Comparison of ENCODE assay signal across 18 mouse cellular contexts in the genomic region with DNA sequence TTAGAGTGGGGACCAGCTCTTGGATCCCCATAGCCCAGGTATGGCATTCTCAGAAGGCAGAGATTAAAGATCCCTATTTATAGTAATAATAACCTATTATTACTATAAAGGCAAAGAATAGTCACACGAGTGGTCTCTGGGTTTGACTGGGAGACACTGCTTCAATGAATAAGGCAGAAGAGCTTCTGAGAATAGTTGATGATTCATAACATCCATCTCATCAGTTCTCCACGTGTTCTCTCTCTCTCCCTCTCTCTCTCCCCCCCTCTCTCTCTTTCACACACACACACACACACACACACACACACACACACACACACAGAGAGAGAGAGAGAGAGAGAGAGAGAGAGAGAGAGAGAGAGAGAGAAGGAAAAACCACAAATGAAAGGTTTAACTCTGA. TPM values are rescaled to one million over a fixed set of nuclear protein-coding genes. Genes with fewer than 3 reads are reported as not detected.
DNase-seq lines count a peak whose midpoint lies in the region; ATAC-seq and TF ChIP-seq lines count a peak whose summit lies in the region.
"Had no signal": no experiment of that assay in that cellular context is flagged by ENCODE, and none has a peak within 500 bp of the region (broad histone marks: within the 10 kb centered on the region; RNA-seq: fewer than 3 reads in every experiment).

No protein-coding gene starts in this region.

- in situ Hi-C loops in CH12.LX (cut with MboI; ENCODE audit: low pct_ligation_motif_present, low pct_unique_long_range_greater_than_20kb, low sequenced_read_pairs), result no loop called here

- H3K9me3 ChIP-seq in CH12.LX (replicated peaks; ENCODE audit: low read length), result peaks cover 2% of the 10 kb centered on the region
- H3K9me3 ChIP-seq in heart, embryonic 10.5 days, result no peaks in the 10 kb centered on the region
- H3K9me3 ChIP-seq in hindbrain, embryonic 12.5 days (replicated peaks), result no peaks in the 10 kb centered on the region

- H3K4me2 ChIP-seq in CH12.LX (ENCODE audit: insufficient read depth, low read depth, poor library complexity, severe bottlenecking), result no peak overlapping the region
- no peak overlapping the region for H3K4me2 ChIP-seq in hindbrain, embryonic 12.5 days (replicated peaks)

- dilution Hi-C loops in CH12.LX (cut with MboI; ENCODE audit: extremely low pct_ligation_motif_present, extremely low pct_unique_long_range_greater_than_20kb, low sequenced_read_pairs), result no loop called here

- H3K27ac ChIP-seq in CH12.LX (ENCODE audit: insufficient read depth, low read depth), result no peak overlapping the region
- H3K27ac ChIP-seq in olfactory bulb, adult 2 months (ENCODE audit: insufficient read depth, low read depth, low read length), result 0 out of 2 replicates have a peak overlapping the region, but pooled peaks have one; percentile 56
- H3K27ac ChIP-seq in heart, embryonic 10.5 days, result no peak overlapping the region
- H3K27ac ChIP-seq in hindbrain, embryonic 12.5 days, result no peak overlapping the region

- TF ChIP-seq CTCF in CH12.LX (conservative IDR thresholded peaks at IDR 0.05 in 1 of 2, IDR thresholded peaks at IDR 0.05 in 1 of 2; ENCODE audit: low read depth in 2 of 2, low read length in 2 of 2), result no peak
- TF ChIP-seq CTCF in olfactory bulb, adult 2 months (IDR thresholded peaks at IDR 0.05; ENCODE audit: insufficient read depth, low read depth, low read length), result no peak

- H3K9ac ChIP-seq in CH12.LX (ENCODE audit: insufficient read depth, low read depth), result no peak overlapping the region
- H3K9ac ChIP-seq in hindbrain, embryonic 12.5 days, result no peak overlapping the region

- no peaks in the 10 kb centered on the region for H3K36me3 ChIP-seq in CH12.LX (replicated peaks in 1 of 2; ENCODE audit: control insufficient read depth in 1 of 2, insufficient read depth in 1 of 2, low read length in 1 of 2)
- no peaks in the 10 kb centered on the region for H3K36me3 ChIP-seq in heart, embryonic 10.5 days
- no peaks in the 10 kb centered on the region for H3K36me3 ChIP-seq in hindbrain, embryonic 12.5 days
- H3K36me3 ChIP-seq: G1E had no signal

- peaks cover 0 to 8% of the 10 kb centered on the region in 2 experiments; a peak in 1 of 4 replicates for H3K4me1 ChIP-seq in CH12.LX (ENCODE audit: control insufficient read depth in 1 of 2, insufficient read depth in 2 of 2)
- peaks cover 39% of the 10 kb centered on the region for H3K4me1 ChIP-seq in olfactory bulb, adult 2 months (ENCODE audit: control insufficient read depth, insufficient read depth, low read length)
- peaks cover 8% of the 10 kb centered on the region for H3K4me1 ChIP-seq in heart, embryonic 10.5 days
- no peaks in the 10 kb centered on the region for H3K4me1 ChIP-seq in hindbrain, embryonic 12.5 days

- TF ChIP-seq EP300 in CH12.LX (IDR thresholded peaks at IDR 0.05; ENCODE audit: low read length), result 0 out of 2 replicates have a peak, but pooled peaks have one; percentile 10

- no peaks in the 10 kb centered on the region for H3K79me2 ChIP-seq in CH12.LX (replicated peaks; ENCODE audit: control insufficient read depth, extremely low read depth, insufficient read depth, poor library complexity, severe bottlenecking)

- H3K27me3 ChIP-seq in CH12.LX (replicated peaks), result peaks cover 3% of the 10 kb centered on the region
- H3K27me3 ChIP-seq in heart, embryonic 10.5 days (ENCODE audit: insufficient read depth, poor library complexity, severe bottlenecking), result peaks cover 9% of the 10 kb centered on the region
- H3K27me3 ChIP-seq in hindbrain, embryonic 12.5 days, result no peaks in the 10 kb centered on the region

- no peak for TF ChIP-seq POLR2A in CH12.LX (IDR thresholded peaks at IDR 0.05; ENCODE audit: low read depth, low read length)
- no peak for TF ChIP-seq POLR2A in olfactory bulb, adult 2 months (IDR thresholded peaks at IDR 0.05; ENCODE audit: insufficient read depth, low read depth, low read length)

- no peak overlapping the region for H3K4me3 ChIP-seq in CH12.LX (replicated peaks in 1 of 3; ENCODE audit: low read depth in 2 of 3, low read length in 2 of 3, poor library complexity in 1 of 3)
- no peak overlapping the region for H3K4me3 ChIP-seq in olfactory bulb, adult 2 months (ENCODE audit: insufficient read depth, low read depth, low read length)
- H3K4me3 ChIP-seq in heart, embryonic 10.5 days, result no peak overlapping the region
- no peak overlapping the region for H3K4me3 ChIP-seq in hindbrain, embryonic 12.5 days

- no peak for ATAC-seq in hindbrain, embryonic 12.5 days (ENCODE audit: low FRiP score)
- ATAC-seq: activated CD4-positive, CD25-positive, alpha-beta regulatory T cell, adult 4 months; CD4-positive, CD25-positive, alpha-beta regulatory T cell, adult 4 months; Patski had no signal

- no peak for DNase-seq in CH12.LX (ENCODE audit: extremely low read depth)
- no peak for DNase-seq in heart, embryonic 10.5 days (ENCODE audit: low spot score)
- DNase-seq: adrenal gland, adult 2 months; adrenal gland, adult 8-10 months; adrenal gland, postnatal 25 days; B cell, adult 2 months; cerebellum, adult 11 months; cerebellum, adult 11-12 months; cerebellum, adult 18-20 months; cerebellum, adult 2 months had no signal

- TF ChIP-seq RAD21 in CH12.LX (IDR thresholded peaks at IDR 0.05; ENCODE audit: low read depth, low read length), result no peak

- 14% methylated on average over 2 of the region's 2 CpGs for WGBS in olfactory bulb, adult 2 months
- WGBS in heart, embryonic 10.5 days, result 53% methylated on average over 2 of the region's 2 CpGs
- WGBS in hindbrain, embryonic 12.5 days, result 72% methylated on average over 2 of the region's 2 CpGs

TF ChIP-seq in CH12.LX, 34 proteins besides CTCF, POLR2A, EP300 and RAD21:
- 0 out of 2 replicates have a peak, but pooled peaks have one; percentile 8 for TF ChIP-seq IRF4 (IDR thresholded peaks at IDR 0.05; ENCODE audit: low read depth, low read length)
- TF ChIP-seq NRF1 (IDR thresholded peaks at IDR 0.05; ENCODE audit: low read depth, low read length), result no peak
- TF ChIP-seq MYC (IDR thresholded peaks at IDR 0.05; ENCODE audit: low read depth, low read length), result 0 out of 2 replicates have a peak, but pooled peaks have one; percentile 51
- TF ChIP-seq BHLHE40 (IDR thresholded peaks at IDR 0.05; ENCODE audit: low read depth, low read length), result peak; percentile 67; the same call in 1 of the 2 replicates

RNA-seq across cellular contexts. Expression of gene Cacng5, which starts 16.2 kb away (rescaled TPM):
- total RNA-seq in CH12.LX (2012; rRNA removed) (not detected in 2 replicates), CH12.LX (2014; rRNA removed) (not detected in 2 replicates)
- polyA plus RNA-seq in CH12.LX (2012; ENCODE audit: insufficient read length, low read depth), result not detected in 2 replicates
- polyA plus RNA-seq in olfactory bulb, adult 2 months (2012; ENCODE audit: insufficient read depth, insufficient read length, low replicate concordance, missing spikeins), result 289 TPM in 1 of 2 replicates, not detected in the other
- 0.10 and 0.26 TPM in 2 replicates for polyA plus RNA-seq in heart, embryonic 10.5 days (2016; fragmentation: Nextera tagmentation; extraction: Ambion mirVana)
- 2.3 and 2.6 TPM in 2 replicates for polyA plus RNA-seq in hindbrain, embryonic 12.5 days (2016; fragmentation: Nextera tagmentation; extraction: Ambion mirVana)
- total RNA-seq: G1E, MEL had no signal
- polyA plus RNA-seq: activated CD4-positive, CD25-positive, alpha-beta regulatory T cell, adult 4 months; C2C12; CD4-positive, CD25-positive, alpha-beta regulatory T cell, adult 4 months; G1E; Patski had no signal

Comparison
In these comparisons a context has a peak if more than half of its experiments do, and no peak if none do; other contexts are left out.
1. RNA of gene Cacng5, which starts 16.2 kb away (polyA plus RNA-seq): 289 TPM in olfactory bulb, adult 2 months; 2.3 to 2.6 TPM in hindbrain, embryonic 12.5 days, 0.10 to 0.26 TPM in heart, embryonic 10.5 days and not detected in CH12.LX; every median in the first group is over 10 times any median in the second.